16 mouse cellular contexts compared by ENCODE assay signal in the genomic region with DNA sequence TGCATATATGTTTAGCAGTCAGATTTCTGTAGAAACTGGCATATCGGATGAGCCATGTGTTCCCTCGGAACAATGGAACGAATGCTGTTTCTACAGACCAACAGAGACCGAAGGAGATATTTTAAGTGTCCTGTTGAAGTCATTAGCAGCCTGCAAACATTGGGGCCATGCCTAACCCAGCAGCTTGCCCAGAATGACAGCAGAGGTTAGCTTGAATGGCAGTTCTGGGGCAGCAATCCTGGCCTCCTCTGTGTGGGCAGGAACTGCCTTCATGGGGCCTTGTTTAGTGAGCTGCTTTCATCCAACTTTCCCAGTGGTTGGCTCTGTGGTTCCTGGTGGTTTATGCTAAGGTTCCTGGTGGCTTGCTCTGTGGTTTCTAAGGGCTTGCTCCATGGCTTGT. TPM values are rescaled to one million over a fixed set of nuclear protein-coding genes. Genes with fewer than 3 reads are reported as not detected.
"Had no signal": no experiment of that assay in that cellular context is flagged by ENCODE, and none has a peak within 500 bp of the region (broad histone marks: within the 10 kb centered on the region; RNA-seq: fewer than 3 reads in every experiment).

No protein-coding gene starts in this region.

- H3K4me3 ChIP-seq: neural tube, embryonic 15.5 days; stomach, embryonic 15.5 days had no signal

- H3K27ac ChIP-seq: neural tube, embryonic 15.5 days; stomach, embryonic 15.5 days; stomach, postnatal 0 days had no signal

- DNase-seq: retina, postnatal 1 day; right cerebral cortex, adult 18-20 months; right cerebral cortex, postnatal 14 days; right cerebral cortex, postnatal 25 days; right cerebral cortex, postnatal 4 days; spleen, adult 18-20 months; thymus, adult 18-20 months; thymus, adult 2 months; thymus, postnatal 14 days; thymus, postnatal 25 days; thymus, postnatal 36 days; thymus, postnatal 4 days had no signal

RNA-seq across cellular contexts. Expression of a gene that starts 24.4 kb away (rescaled TPM):
- total RNA-seq: neutrophil, adult 5-6 weeks had no signal

RNA-seq across cellular contexts. Expression of a gene that starts 34.9 kb away (rescaled TPM):
- total RNA-seq: neutrophil, adult 5-6 weeks had no signal

RNA-seq across cellular contexts. Expression of a gene that starts 54.5 kb away (rescaled TPM):
- total RNA-seq: neutrophil, adult 5-6 weeks had no signal
